Mouse (Mus musculus) liver, adult 2 months (tissue): ENCODE measurements around the gene Mrps35. TPM values are rescaled to one million over a fixed set of nuclear protein-coding genes. Genes with fewer than 3 reads are reported as not detected.

Experiments used
- DNase-seq: peaks from one replicate; pipeline ENCODE4 v3.0.0-alpha.2; 2011; ENCODE audit warnings: low read depth, low spot score; ENCODE audit errors: extremely low read depth
- H3K27ac ChIP-seq: fragments of 200-500 bp; replicated peaks from 2 replicates; pipeline ENCODE4 v1.5.1; 2012; ENCODE audit warnings: low read depth, mild to moderate bottlenecking, control low read depth, inconsistent platforms, low read length; ENCODE audit not compliant: insufficient read depth
- H3K27me3 ChIP-seq: fragments of 200-500 bp; 2 replicates; pipeline ENCODE4 v1.6.1; 2012; ENCODE audit warnings: mild to moderate bottlenecking, moderate library complexity, low read length, inconsistent platforms; ENCODE audit not compliant: control insufficient read depth, insufficient read depth
- H3K36me3 ChIP-seq: fragments of 200-500 bp; 2 replicates; pipeline ENCODE4 v1.6.1; 2012; ENCODE audit warnings: low read length, inconsistent platforms; ENCODE audit not compliant: control insufficient read depth, insufficient read depth
- H3K4me1 ChIP-seq: fragments of 200-500 bp; 2 replicates; pipeline ENCODE4 v1.6.1; 2011; ENCODE audit warnings: low read length; ENCODE audit not compliant: control insufficient read depth, insufficient read depth
- H3K4me3 ChIP-seq: fragments of 200-500 bp; 2 replicates; pipeline ENCODE4 v1.5.1; 2011; ENCODE audit warnings: low read depth, mild to moderate bottlenecking, control low read depth, low read length, moderate library complexity; ENCODE audit not compliant: insufficient read depth
- H3K79me2 ChIP-seq: fragments of 200-500 bp; 2 replicates; pipeline ENCODE4 v1.6.1; 2012; ENCODE audit warnings: inconsistent platforms, mild to moderate bottlenecking, low read length, moderate library complexity; ENCODE audit not compliant: control insufficient read depth, insufficient read depth
- H3K9ac ChIP-seq: fragments of 200-500 bp; 2 replicates; pipeline ENCODE4 v1.6.1; 2012; ENCODE audit warnings: low read depth, mild to moderate bottlenecking, control low read depth, inconsistent platforms, low read length
- CTCF ChIP-seq: fragments of 200-500 bp; IDR thresholded peaks from 2 replicates; pipeline ENCODE4 v1.5.1; 2011; ENCODE audit warnings: low read depth, low read length, control low read depth
- POLR2A ChIP-seq: fragments of 200-500 bp; IDR thresholded peaks from 2 replicates; pipeline ENCODE4 v1.6.1; 2011; ENCODE audit warnings: low read length, control low read depth; ENCODE audit not compliant: insufficient read depth; ENCODE audit errors: extremely low read depth
- WGBS: fragments of 180-500 bp; shearing (Covaris S2); methylation state at CpG from one replicate; pipeline ENCODE4 v1.1.7; 2018; 5-methylcytosine and 5-hydroxymethylcytosine counted together
- polyA plus RNA-seq: library from polyadenylated mRNA; depleted of rRNA; stranded (reverse); fragments of >200 nt; gene quantifications from 2 replicates; pipeline ENCODE4 v1.2.3, GENCODE M21; 2012
- total RNA-seq: library from RNA; depleted of rRNA; stranded (reverse); fragments of >200 nt; gene quantifications from 2 replicates; pipeline ENCODE4 v1.2.3, GENCODE M21; 2014

Gene Mrps35
- total and polyA plus RNA-seq, 2 experiments: 9.6 to 22.1 TPM

DNA sequence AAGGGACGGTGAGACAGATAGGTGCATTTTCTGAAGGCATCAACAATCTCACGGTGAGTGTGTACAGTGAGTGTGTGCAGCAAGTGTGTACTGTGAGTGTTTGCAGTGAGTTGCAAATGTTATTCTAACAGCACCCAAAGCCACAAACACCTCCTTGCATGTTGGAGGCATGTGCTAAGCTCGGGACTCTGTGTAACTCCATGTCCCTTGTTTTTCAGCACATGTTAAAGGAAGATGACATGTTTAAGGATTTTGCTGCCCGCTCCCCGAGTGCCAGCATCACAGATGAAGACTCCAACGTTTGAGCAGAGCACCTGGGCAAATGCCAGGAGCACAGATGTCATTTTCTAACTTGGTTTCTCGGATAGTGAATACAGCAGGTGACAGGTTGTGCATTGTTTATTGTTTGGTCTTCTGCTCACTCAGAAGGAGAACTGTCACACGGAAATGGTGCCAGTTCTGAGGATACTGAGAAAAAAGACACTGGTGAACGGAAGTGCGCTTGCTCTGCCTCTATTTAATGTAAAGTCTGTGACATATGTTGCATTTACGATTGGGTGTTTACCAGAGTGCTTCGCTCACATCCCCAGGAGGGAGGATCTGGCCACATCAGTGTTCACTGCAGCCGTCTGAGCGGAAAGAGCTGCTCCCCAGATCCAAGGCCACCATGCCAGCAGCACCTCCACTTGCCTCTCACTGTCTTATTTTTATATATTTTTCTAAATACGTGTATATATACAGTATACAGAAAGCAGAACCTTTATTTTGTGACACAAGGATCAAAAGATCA, 12.3 kb upstream of the Mrps35 start:
- Histone ChIP-seq H3K27ac (no peak overlapping the region), H3K4me3 (no peak overlapping the region), H3K36me3 (peaks cover 51% of the 10 kb centered on the region), H3K79me2 (no peaks in the 10 kb centered on the region), H3K9ac (no peak overlapping the region), H3K4me1 (no peaks in the 10 kb centered on the region), H3K27me3 (no peaks in the 10 kb centered on the region)
- WGBS: 91% methylated on average over 15 of the region's 15 CpGs
- TF ChIP-seq CTCF: no peak
- no peak for TF ChIP-seq POLR2A
- no peak for DNase-seq

- TF ChIP-seq POLR2A: no peak
- TF ChIP-seq CTCF: no peak
- Histone ChIP-seq H3K27me3 (no peaks in the 10 kb centered on the region), H3K79me2 (no peaks in the 10 kb centered on the region), H3K9ac (no peak within 1 kb of the TSS), H3K36me3 (peaks cover 33% of the 10 kb centered on the region), H3K4me3 (no peak within 1 kb of the TSS), H3K4me1 (no peaks in the 10 kb centered on the region), H3K27ac (no peak within 1 kb of the TSS)
- DNase-seq: no peak
- whole genome bisulfite sequencing: 79% methylated on average over 13 of the region's 13 CpGs
Observed at GRCm38 (mm10) chr6:147032303-147032925, 10.2 kb upstream of the Mrps35 start, which contains the start of gene Rep15. Rep15 (plus strand) TSS chr6:147032584.

DNA sequence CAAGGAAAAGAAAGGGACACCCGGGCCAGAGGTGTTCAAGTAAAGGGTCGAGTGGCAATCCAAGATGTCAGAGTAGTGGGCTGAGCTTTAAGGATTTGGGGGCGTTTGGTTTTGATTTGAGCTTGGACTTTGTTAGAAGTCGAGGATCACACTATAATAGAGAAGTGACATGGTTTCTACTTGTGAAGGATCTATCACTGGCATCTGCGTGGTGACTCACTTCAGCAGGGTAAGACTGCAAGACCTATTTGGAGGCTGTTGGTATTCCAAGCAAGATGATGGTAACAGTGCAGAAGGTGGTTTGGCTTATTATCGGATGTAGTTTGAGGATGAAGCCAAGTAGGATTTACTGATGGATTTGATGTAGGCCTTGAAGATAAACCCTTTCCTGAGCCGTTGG, 1.1 kb downstream of the Mrps35 start:
- 47% methylated on average over 7 of the region's 7 CpGs for WGBS
- no peak for DNase-seq
- Histone ChIP-seq H3K27me3 (no peaks in the 10 kb centered on the region), H3K4me1 (peaks cover 2% of the 10 kb centered on the region), H3K9ac (no peak overlapping the region), H3K79me2 (no peaks in the 10 kb centered on the region; the same call in 1 of the 2 replicates), H3K4me3 (no peak overlapping the region; the same call in none of the 2 replicates), H3K36me3 (peaks cover 13% of the 10 kb centered on the region; the same call in 1 of the 2 replicates), H3K27ac (no peak overlapping the region)
- TF ChIP-seq POLR2A (no peak), CTCF (no peak)

DNA sequence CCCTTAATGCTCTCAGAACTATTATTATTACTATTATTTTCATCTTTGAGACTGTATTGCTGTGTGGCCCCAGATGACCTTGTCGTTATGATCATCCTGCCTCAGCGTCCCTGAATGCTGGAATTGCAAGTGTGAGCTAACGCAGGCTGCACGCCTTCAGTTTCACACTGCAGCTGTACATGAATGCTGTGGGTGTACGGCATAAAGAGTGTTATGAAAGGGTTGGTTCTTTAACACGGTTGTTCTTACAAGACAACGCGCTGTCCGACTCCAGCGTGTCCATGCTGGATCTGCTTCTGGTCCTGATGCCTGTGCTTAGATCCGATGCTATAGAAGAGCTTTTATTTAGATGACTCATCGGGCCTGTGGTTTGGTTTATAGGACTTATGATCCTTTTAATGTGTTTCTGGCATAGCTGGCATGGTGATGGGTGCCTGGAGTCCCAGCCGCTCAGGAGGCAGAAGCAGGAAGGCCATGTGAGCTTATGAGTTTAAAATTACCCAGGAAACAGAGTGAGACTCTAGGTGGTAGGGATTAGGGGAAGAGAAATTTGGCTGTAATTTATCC, 6.8 kb downstream of the Mrps35 start:
- 0 out of 2 replicates have a peak, but pooled peaks cover 4% of the 10 kb centered on the region for H3K79me2 ChIP-seq
- H3K4me3 ChIP-seq: no peak overlapping the region
- H3K9ac ChIP-seq: no peak overlapping the region
- 96% methylated on average over 13 of the region's 13 CpGs for WGBS
- TF ChIP-seq CTCF (no peak), POLR2A (no peak)
- no peak for DNase-seq
- peaks cover 34% of the 10 kb centered on the region for H3K36me3 ChIP-seq
- no peaks in the 10 kb centered on the region for H3K27me3 ChIP-seq
- H3K27ac ChIP-seq: no peak overlapping the region
- H3K4me1 ChIP-seq: no peaks in the 10 kb centered on the region

DNA sequence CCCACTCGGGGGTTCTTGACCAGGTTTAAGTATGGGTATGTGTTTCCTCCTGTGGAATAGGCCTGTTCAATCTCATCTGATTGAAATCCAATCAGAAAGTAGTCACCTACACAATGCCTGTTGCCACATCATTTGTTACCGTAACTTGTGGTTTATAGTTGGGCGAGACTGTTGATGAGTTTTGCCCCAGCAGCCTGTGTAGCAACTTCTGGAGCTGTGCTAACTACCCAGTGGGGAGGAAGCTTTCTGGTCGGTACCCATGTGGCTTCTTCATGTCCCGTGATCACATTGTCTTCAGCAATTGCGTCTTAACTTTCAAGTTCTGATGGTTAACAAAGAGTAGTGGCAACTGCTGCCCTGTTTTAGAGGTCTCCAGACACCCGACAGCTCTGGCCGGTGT, 9.1 kb downstream of the Mrps35 start:
- H3K36me3 ChIP-seq: peaks cover 43% of the 10 kb centered on the region
- no peak overlapping the region for H3K9ac ChIP-seq
- H3K27ac ChIP-seq: no peak overlapping the region
- DNase-seq: no peak
- no peak overlapping the region for H3K4me3 ChIP-seq
- 96% methylated on average over 8 of the region's 8 CpGs for WGBS
- no peaks in the 10 kb centered on the region for H3K27me3 ChIP-seq
- H3K79me2 ChIP-seq: 0 out of 2 replicates have a peak, but pooled peaks cover 4% of the 10 kb centered on the region
- no peaks in the 10 kb centered on the region for H3K4me1 ChIP-seq
- TF ChIP-seq CTCF: no peak
- no peak for TF ChIP-seq POLR2A
